Mouse (Mus musculus): ENCODE measurements at regions not wholly inside any gene's neighbourhood (a gene's known extent, or its start where the extent isn't known, plus 50 kb on each side); places are given as distances from the start of the nearest gene placed in this dataset.
A peak's percentile ranks its signal among the peaks of the same experiment; 100 is the strongest.

DNA sequence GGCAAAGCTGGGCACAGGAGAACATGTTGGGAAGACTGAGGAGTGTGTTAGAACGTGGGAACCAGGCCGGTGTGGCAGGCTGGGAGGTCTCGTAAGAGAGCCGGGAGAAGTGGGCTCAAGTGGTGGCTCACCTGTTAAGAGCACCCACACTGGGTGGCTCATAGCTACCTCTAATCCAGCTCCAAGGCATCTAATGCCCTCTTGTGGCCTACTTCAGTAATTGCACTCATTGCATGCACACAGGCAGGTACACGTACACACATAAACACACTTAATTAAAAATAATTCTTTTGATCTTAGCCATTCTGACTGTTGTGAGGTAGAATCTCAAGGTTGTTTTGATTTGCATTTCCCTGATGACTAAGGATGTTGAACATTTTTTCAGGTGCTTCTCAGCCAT is 55.9 kb upstream of the Myrip start (continued):
- peak; percentile 10; the same call in 1 of the 2 replicates for TF ChIP-seq SMC3 (IDR thresholded peaks at IDR 0.05; ENCODE audit: low read depth, low read length)
- TF ChIP-seq CHD1 (IDR thresholded peaks at IDR 0.05; ENCODE audit: low read depth, low read length), result no peak
- no peak for TF ChIP-seq TBP (conservative IDR thresholded peaks at IDR 0.05; ENCODE audit: low read depth, low read length)
- no peak for TF ChIP-seq ZKSCAN1 (IDR thresholded peaks at IDR 0.05; ENCODE audit: borderline replicate concordance, low read depth, low read length)
- TF ChIP-seq JUND (conservative IDR thresholded peaks at IDR 0.05; ENCODE audit: low read depth, low read length), result no peak

DNA sequence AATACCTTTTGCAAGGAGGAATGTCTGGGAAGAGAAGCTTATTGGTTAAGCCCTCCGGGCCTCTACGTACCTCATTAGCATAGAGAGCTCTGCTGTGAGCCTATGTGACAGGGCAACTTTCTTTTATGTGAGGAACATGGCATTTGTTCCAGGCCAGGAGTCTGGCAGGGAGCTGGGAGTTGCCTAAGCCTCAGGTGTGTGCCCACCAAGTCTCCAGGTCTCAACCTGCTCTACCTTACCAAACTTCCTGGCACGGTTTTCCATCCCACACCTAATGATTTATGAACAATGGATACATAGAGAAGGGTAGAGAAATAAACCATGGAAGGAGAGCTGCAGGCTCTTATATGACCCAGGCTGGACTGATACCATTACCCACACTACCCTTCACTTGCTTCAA is 52.6 kb upstream of the Myrip start:
- no peak for TF ChIP-seq NELFE (IDR thresholded peaks at IDR 0.05; ENCODE audit: low read depth, low read length)
- no peak for TF ChIP-seq SIN3A (IDR thresholded peaks at IDR 0.05; ENCODE audit: low read length)
- TF ChIP-seq CHD1 (IDR thresholded peaks at IDR 0.05; ENCODE audit: low read depth, low read length), result no peak
- no peak for TF ChIP-seq CTCF (conservative IDR thresholded peaks at IDR 0.05 in 1 of 2, IDR thresholded peaks at IDR 0.05 in 1 of 2; ENCODE audit: low read depth in 2 of 2, low read length in 2 of 2)
- no peak for TF ChIP-seq USF1 (IDR thresholded peaks at IDR 0.05; ENCODE audit: low read depth, low read length)
- no peak for TF ChIP-seq PAX5 (IDR thresholded peaks at IDR 0.05; ENCODE audit: low read length)
- H3K79me2 ChIP-seq (replicated peaks; ENCODE audit: control insufficient read depth, extremely low read depth, insufficient read depth, poor library complexity, severe bottlenecking), result no peaks in the 10 kb centered on the region
- no peaks in the 10 kb centered on the region for H3K27me3 ChIP-seq (replicated peaks)
- H3K36me3 ChIP-seq (replicated peaks in 1 of 2; ENCODE audit: control insufficient read depth in 1 of 2, insufficient read depth in 1 of 2, low read length in 1 of 2), result no peaks in the 10 kb centered on the region
- H3K4me3 ChIP-seq (replicated peaks in 1 of 3; ENCODE audit: low read depth in 2 of 3, low read length in 2 of 3, poor library complexity in 1 of 3), result no peak overlapping the region
- peaks cover 7% of the 10 kb centered on the region for H3K9me3 ChIP-seq (replicated peaks; ENCODE audit: low read length)
- DNase-seq (ENCODE audit: extremely low read depth), result no peak
- no peak overlapping the region for H3K4me2 ChIP-seq (ENCODE audit: insufficient read depth, low read depth, poor library complexity, severe bottlenecking)
- no peaks in the 10 kb centered on the region for H3K4me1 ChIP-seq (ENCODE audit: control insufficient read depth in 1 of 2, insufficient read depth in 2 of 2)
- in situ Hi-C loops (cut with MboI; ENCODE audit: low pct_ligation_motif_present, low pct_unique_long_range_greater_than_20kb, low sequenced_read_pairs), result no loop called here
- H3K27ac ChIP-seq (ENCODE audit: insufficient read depth, low read depth), result no peak overlapping the region
- H3K9ac ChIP-seq (ENCODE audit: insufficient read depth, low read depth), result no peak overlapping the region
- dilution Hi-C loops (cut with MboI; ENCODE audit: extremely low pct_ligation_motif_present, extremely low pct_unique_long_range_greater_than_20kb, low sequenced_read_pairs), result no loop called here
